Mouse (Mus musculus) adrenal gland, postnatal 14 days (tissue): ENCODE results near the gene Erfe. TPM values are rescaled to one million over a fixed set of nuclear protein-coding genes. Genes with fewer than 3 reads are reported as not detected.

Experiments used
- DNase-seq: peaks from one replicate; pipeline ENCODE4 v3.0.0; 2021; ENCODE audit warnings: mixed read lengths
- long read RNA-seq, 2 experiments: library from polyadenylated mRNA; stranded (forward); transcript quantifications; one replicate each; pipeline ENCODE4 v2.0.0; 2021
- total RNA-seq: library from RNA; stranded (reverse); gene quantifications from 2 replicates; pipeline ENCODE4 v1.2.3, GENCODE M21; 2021

Gene Erfe
- 7.3 and 9.1 TPM in 2 replicates for total RNA-seq
- long read RNA-seq, experiment 1, partial matches to known transcripts: 0 of 5 reads
- long read RNA-seq, experiment 1, other reads (novel, unspliced or antisense): 3 of 5 reads
- long read RNA-seq, experiment 2, partial matches to known transcripts: 1 of 9 reads
- long read RNA-seq, experiment 2, other reads (novel, unspliced or antisense): 6 of 9 reads

DNA sequence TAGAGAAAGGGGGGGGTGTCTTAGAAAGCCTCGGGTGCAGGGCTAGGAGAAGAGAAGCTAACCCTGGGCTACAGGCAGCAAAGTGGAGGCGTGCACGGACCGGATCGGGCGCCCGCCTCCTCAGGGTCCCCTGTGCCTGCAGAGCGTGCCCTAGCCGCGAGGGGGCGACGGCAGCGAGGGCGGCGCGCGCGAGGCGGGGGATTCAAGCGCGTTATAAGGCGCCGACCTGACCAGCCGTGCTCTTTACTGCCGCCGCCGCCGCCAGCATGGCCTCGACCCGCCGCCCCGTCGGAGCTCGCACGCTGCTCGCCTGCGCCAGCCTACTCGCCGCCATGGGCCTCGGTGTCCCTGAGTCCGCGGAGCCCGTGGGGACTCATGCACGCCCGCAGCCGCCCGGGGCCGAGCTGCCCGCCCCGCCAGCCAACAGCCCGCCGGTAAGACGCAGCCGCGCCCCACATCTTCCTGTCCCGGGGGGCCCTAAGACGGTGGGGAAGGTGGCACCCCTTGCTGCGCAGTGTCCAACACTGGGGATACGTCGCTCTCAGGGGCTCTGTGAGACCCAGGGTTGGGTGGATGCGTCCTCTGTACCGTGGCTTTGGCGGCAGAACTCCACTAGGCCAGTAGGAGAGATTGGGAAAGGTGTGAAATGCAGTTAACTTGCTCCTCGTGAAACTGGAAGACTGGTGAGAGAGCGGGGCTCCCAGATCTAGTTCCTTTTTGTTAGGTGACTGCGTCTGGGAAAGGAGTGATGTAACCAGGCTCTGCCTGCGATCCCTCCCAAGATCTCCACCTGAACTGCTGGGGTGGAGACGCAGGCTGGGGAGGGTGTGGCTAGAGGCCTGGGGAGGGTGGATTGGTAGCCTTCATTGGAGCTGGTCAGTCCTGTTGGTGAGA lies at the start of gene Erfe:
TSS of gene Erfe (plus strand) at position 216 of the 894 bp plus-strand sequence.
- DNase-seq: peak; percentile 89

DNA sequence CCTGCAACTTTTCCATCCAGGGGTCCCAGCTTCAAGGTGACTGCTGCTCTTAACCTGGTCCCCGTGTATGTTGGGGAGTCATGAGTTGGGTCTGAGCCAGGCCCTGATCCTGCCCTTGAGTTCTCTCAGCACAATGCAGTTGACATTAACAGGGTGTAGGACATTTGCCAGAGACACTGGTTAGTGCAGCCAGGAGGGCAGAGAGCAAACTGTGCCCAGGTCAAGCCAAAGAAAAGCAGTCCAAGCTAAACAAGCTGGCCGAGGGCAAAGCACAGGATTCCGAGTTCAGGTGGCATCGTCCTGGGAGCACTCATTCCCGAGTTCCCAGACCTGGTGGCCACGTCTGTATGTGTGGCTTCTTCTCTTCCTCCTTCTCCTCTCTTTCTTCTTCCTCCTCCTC lies 48.6 kb upstream of the Erfe start:
- no peak for DNase-seq

DNA sequence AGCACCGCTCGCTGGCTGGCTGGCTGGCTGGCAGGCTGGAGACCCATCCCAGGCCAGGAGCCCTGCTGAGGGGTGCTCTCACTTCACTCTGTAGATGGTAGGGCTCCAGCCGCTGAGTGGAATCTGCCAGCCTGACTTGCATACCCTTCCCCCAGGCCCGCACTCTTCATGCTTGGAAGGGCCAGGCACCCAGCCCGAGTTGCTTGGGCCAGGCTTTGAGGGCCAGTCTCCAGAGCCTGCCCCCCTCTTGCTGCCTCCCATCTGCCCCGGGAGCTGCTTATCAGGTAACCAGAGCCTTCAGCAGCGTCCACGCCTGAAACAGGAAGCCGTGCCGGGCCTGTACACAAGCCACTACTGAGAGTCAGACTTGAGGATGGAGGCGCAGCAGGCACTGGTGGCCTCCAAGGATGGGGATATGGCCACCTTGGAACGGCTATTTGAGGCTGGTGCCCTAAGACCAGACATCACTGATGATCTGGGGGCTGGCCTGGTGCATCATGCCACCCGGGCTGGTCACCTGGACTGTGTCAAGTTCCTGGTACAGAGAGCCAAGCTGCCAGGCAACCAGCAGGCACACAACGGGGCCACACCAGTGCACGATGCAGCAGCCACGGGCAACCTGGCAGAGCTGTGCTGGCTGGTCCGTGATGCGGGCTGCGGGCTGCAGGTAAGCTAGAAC lies 44.3 kb upstream of the Erfe start, which contains the start of gene Espnl:
TSS of gene Espnl (plus strand) at position 316 of the 679 bp plus-strand sequence.
- DNase-seq: no peak

DNA sequence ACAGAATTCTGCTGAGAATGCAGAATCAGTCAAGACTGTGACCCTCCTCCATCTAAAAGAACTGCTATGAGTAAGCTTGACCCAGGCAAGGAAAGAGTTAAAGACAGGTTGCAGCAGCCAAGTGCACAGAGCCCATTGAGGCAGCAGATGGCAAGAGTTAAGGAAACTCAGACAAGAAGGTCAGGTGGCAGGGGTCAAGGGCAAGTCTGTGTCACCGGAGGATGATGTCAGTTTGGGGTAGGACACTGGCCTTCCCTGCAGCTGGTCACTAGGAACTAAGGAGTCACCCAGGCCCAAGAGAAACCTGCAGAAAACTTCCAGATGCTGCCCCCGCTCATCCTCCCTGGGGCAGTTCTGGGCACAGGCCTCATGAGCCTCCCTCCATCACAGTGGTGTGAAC lies 41.6 kb upstream of the Erfe start:
- DNase-seq: no peak

DNA sequence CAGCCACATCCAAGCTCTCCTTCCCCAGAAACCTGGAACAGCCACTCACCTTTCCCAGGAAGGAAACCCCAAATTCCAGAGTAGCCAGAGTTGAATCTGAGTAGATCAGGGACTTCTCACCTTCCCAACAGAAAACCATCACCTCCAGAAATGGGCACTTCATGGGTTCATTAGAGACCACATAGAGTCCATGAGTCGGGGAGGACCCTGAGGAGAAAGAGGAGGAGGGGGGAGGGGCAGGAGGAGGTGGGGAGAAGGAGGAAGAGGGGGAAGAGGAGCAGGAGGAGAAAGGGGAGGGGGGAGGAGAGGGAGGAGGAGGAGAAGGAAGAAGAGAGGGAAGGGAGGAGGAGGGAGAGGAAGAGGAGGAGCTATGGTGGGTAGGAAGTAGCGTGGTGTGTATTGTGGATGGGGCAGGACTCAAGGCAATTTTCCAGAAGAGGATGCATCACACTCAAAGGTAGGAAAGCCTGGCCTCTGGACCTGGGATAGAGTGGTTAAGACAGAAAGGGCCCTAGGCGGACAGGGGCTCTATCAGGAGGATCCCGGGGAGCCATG lies 40.7 kb upstream of the Erfe start:
- DNase-seq: no peak

DNA sequence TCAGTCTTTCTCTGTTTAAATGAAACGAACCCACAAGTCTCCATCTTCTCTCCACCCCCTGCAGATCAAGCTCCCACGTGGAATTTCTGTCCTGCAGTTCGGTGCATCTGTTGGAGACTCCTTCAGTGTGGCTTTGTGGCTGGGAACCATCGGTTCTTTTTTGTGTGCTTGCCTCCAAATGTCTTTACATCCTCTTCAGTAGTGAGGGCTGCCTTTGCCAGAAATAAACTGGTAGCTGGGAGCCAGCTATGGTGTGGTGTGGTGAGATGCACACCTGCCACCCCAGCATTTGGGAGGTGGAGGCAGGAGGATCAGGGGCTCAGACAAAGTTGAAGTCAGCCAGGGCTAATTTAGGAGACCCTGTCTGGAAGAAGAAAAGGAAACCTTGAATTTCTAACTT lies 34.1 kb upstream of the Erfe start:
- DNase-seq: no peak

DNA sequence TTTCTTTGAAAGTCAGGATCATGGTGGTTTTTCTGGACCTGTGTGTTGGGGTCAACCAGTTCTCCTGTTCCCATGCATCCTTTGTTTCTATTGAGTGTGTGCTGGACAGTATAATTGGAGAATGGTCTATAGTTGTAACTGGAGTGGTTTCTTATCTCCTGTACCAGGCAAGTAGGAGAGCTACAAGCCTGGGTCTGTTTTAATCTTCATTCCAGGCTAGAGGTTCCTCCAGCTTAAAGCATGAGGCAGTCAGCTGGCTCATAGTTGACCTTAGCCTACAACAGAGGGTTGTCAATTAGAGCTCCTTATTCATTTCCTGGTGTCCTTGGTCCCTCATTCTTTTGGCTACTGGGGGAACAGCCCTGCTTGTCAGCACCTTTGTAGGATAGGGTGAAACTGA lies 32.6 kb upstream of the Erfe start:
- no peak for DNase-seq

DNA sequence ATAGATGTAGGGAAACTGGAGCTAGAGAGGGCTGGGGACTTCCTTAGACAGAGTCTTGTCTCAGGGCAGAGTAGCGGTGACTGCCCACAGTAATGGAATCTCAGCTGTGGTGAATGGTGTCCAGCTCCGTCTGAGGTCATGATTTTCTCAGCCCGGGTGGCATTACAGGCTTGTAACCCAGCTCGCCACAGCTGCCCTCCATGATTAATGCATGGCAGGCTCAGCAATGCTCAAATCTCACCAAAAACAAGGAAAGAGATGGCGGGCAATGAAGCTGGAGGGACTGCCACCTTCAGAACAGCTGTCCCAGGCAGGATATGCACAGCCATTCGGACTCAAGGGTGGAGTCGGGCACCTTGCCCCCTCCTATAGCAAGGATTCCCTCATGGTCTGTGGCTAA lies 28.9 kb upstream of the Erfe start:
- no peak for DNase-seq

DNA sequence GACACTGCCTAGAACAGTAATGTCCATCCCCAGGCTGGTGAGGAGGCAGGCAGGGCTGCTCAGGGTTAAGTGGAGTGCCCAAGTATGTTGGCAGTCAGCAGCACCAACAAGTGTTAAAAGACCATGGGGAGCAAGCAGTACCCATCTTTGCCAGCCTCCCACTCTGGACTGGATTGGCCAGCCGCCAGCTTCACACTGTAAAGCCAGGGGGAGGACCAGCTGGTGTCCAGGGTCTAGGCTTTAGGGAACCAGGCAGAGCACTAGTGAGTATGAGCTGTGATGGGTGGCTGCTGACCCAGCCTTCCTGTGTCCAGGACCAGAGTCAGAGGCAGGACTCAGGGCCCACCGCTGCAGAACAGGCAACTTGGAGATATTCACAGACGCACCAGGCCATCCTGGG lies 22.2 kb upstream of the Erfe start:
- no peak for DNase-seq

DNA sequence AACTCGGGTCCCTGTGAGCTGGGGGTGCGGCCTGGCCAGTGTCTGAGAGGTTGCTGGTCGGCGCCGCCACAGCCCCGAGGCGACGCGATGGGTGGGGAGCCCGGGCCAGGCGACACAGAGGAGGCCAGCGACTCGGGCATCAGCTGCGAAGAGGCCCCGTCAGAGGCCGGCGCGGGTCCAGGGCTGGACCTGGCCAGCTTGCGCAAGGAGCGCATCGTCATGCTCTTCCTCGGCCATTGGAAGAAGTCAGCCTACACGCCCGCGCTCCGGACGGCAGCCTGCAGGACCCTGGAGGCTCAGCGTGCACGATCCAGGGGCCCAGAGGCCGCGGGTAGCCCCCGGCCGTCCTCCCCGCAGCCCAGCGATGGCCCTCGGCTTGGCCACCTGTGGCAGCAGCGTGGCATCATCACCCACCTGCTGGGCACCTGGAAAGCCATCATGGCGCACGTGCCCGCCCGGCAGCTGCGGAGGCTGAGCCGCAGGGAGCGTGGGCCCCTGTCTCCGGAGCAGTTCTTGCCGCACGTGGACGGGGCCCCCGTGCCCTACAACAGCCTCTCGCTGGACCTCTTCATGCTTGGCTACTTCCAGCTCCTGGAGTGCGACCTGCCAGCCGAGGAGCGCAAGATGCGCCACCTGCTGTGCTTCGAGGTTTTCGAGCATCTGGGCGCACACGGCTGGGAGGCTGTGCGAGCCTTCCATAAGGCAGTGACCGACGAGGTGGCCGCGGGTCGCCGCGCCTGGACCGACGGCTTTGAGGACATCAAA lies 21.1 kb upstream of the Erfe start:
- DNase-seq: peak; percentile 51

DNA sequence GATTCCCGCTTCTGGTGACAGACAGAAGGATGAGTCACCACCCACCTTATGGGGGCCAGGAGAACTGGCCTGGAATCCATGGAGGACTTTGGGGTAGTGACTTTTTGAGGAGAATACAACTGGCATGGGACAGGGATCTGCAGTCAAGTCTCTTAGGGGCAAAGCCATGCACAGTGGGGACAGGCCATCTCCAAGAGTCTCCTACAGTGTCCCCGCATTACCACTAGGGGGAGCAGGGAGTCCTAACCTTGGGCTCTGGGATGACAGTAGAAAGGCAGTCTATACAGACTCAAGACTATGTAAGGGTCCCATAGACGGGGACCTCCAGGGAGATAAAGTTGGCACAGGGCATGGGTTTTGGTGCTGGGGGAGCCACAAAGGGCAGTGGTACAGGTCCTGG lies 19.3 kb upstream of the Erfe start:
- peak; percentile 79 for DNase-seq

DNA sequence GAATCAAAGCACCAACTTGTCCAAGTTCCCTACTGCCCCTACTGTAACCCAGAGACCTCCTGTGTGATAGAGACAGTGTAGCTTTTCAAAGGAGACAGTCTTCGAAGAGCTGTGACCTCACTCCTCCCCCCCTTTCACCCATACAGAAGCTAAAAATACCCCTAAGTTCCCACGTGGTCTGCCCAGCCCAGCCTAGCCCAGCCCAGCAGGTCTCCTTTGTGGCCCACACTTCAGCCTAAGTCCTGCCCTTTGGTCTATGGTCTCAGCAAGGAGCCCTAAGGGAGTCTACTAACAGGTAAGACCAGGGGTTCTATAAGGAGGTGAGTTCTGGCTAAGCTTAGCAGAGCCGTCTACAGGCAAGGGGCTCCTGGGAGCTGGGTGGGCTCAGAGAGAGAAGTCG lies 15.4 kb upstream of the Erfe start, which contains the start of gene Klhl30:
TSS of gene Klhl30 (plus strand) at position 176 of the 400 bp plus-strand sequence.
- DNase-seq: no peak

DNA sequence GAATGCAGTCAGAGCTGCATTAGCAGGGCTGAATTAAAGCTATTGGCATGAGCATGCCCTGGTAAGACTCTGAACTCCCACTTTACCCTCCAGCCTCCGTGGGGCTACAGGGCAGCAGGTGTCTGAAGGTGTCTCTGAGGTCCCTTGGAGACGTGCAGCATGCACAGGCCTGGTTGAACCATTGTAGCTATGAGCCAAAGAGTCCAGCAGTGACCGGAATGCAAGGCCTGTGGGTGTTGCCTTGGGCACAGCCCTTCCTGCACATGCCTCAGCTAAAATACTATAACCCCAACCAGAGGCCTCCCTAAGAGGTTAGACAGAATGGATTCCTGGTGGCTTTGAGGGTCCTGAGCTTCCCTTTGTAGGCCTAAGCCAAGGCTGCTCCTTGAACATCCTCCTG lies 15.0 kb upstream of the Erfe start:
- DNase-seq: no peak

DNA sequence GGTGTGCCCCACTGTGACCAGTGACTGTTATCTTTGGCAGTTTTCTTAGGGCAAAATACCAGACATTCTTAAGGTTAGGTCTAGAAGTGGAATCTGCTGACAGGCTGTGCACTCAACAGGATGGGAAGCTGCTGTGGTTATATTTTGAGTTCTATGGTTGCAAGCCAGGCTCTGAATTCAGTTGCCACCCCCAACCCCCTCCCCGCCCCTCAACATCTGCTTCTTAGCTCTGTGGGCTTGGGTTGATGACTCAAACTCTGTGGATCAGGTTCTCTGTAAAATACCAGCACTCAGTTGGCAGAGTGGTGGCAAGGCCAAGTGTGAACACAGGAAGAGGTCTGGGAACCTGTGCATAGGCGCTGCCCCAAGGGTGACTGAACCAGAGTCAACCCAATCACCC lies 14.0 kb upstream of the Erfe start:
- DNase-seq: no peak

DNA sequence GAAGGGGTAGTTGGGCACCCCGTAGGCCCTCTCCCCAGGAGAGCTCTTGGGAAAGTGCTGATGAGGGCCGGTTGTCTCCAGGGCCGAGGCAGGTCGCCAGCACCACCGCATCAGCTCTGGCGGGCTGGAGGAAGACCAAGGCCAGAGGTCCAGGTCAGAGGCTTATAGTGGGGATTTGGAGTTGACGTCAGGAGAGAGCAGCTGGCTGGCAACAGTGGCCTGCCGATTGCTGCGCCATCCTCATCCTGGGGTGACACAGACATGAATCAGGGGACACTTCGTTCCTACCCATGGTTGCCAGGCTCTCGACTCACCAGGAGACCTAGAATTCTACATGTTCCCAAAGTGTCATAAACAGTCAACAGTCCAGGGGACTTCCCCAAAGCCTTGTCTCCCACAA lies 10.1 kb upstream of the Erfe start:
- DNase-seq: no peak

DNA sequence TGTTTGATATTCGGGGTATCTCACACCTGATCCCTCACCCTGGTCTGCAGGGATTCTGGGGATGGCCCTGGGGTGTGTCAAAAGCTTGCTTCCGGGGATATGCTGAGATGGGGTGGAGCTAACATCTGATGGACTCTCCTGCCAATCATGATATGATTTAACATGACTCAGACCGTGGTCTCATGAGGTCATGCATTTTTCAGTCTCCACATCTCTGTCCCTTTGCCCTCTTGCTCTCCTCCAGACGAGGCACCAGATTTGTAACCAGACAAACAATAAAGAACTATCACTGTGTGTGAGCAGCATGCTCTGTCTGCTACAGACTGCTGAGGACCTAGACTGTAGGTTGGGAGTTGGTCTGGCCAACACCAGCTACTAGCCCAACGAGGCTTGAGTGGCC lies 4.1 kb upstream of the Erfe start:
- DNase-seq: no peak

DNA sequence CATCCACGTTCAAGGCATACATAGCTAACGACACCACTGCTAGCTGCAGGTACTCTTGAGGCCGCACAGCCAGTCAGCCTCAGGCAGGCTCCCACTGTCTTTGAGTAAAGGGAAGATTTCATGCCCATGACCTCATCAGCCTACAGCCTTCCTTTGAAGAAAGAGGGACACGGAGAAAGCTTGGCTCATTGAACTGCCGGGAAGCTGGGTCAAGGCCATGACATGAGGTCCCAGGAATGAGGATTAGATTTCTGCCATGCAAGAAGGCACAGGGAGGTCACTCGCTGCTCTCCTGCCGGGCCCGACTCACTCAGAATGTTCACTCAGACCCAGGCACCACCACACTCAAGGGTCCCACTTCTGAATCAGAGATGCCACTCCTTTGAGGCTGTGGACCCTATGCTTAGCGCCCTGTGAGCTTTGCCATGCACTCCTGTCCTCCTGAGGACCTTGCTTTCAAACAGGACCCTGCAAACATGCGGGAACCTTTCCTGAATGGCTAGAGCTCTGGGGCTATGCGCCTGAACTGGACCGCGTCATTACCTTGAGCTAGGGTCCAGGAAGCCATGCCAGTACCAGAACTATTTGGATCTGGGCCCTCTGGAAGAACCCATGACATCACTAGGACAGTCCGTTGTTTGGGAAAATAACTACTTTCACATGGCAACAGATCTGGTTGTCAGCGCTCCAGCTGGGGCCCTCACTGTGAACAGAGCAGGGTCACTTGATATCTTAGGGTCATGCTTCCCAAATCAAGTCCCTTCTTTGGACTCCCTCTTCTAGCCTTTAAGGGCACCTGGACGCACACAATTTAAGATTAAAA lies 1.2 kb upstream of the Erfe start:
- DNase-seq: no peak

DNA sequence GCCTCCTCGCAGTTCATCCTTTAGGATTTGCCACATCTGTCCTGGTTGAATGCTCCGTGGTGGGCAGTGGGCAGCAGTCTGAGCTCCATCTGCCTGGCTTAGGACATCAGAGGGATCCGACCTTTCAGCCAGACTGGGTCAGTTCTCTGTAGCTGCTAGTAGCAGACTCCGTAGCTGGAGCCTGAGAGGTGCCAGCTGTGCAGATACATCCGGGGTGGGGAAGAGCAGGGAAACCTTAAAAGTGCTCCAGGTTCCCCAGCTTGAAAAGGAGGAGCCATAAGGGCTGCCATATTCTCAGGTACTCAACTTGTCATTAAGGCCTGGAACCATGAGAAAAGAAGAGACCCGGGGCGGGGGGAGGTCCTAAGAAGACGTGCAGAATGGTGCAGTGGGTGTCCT lies 415 bp upstream of the Erfe start:
- DNase-seq: no peak

DNA sequence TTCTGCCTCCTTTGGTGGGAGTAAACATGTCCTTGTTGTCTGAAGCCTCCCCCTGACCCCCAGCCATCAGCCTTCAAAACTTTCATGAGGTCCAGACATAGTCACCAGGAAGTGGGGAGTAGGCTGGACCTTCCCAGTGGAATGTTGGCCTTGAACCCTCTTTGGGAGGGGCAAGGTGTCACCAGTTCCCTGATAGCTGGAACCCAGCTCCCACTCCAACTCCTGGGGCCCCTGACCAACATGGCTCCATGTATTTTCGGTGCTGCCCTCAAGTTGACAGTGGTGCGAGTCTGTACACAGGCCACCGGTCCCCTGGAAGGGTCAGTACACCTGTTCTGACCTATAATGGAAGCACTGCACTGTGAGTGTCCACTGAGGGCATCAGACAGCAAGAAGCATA lies 1.1 kb downstream of the Erfe start:
- no peak for DNase-seq

DNA sequence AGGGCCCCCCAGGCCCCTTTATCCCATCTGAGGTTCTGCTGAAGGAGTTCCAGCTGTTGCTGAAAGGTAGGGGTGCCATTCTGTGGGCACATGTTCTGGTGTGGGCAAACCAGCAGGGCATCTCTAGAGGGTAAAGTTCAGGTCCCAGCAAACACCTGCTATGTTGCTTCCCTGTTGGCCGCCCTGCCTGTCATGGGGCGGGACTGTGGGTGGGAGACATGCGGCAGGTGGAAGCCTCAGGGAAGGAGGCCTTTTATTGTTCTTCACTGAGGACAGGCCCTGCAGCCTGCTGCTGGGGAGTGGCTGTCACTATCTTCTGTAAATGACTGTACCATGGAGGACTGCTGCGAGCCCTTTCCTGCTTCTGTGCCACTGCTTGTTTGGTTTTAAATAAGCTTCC lies 3.2 kb downstream of the Erfe start:
- no peak for DNase-seq

DNA sequence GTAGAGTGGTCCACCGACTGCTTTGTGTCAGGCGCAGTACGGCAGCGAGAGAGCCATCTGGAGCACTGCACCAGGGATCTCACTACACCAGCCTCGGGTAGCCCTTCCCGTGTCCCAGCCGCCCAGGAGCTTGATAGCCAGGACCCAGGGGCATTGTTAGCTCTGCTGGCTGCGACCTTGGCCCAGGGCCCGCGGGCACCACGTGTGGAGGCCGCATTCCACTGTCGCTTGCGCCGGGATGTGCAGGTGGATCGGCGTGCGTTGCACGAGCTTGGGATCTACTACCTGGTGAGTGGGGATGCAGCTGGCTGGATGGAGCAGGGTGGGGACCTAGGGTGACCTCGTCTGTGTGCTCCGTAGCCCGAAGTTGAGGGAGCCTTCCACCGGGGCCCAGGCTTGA lies 3.8 kb downstream of the Erfe start:
- peak; percentile 74 for DNase-seq
